11 mouse cellular contexts compared by ENCODE assay signal in the genomic region with DNA sequence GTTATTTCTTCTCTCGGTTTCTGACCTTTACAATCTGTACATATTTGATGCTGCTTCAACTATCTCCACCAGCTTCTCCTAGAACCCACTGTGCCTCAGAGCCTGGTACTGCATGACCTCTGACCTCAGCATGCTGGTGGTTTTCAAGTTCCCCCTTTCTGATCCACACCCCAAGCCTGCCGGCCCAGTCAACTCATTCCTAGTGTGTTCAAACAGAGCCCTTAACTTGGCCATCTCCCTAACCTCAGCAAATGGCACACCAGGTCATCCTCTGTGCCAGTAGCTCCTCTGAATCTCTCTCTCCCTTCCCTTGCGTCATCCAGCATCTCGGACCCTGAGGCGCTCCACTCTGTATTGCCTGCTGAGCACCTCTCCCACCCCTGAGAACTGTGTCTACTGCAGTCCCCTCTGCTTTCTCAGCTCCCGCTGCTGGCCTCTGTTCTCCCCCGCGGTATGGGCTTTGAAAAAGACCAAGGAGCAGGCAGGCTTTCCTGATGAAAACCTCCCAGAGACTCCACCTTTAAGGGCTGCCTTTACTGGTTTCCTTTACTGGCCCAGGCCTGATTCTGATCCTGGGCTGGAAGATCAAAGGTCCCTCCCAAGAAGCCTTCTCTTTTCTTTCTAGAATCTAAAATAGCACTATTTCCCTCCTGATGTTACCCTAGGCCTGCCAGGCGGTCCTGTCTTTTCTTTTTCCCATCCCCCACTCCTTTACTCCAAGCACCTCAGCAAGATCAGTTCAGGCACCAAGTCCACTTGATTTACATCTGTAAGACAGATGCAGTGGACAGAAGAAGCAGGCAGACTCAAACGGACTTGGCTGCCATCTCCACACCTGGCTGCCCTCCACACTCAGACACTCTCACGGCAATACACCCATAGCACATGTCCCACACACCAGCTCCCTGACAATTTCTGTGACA. TPM values are rescaled to one million over a fixed set of nuclear protein-coding genes. Genes with fewer than 3 reads are reported as not detected.
A peak's percentile ranks its signal among the peaks of the same experiment; 100 is the strongest.
DNase-seq lines count a peak whose midpoint lies in the region; ATAC-seq and TF ChIP-seq lines count a peak whose summit lies in the region.
"Had no signal": no experiment of that assay in that cellular context is flagged by ENCODE, and none has a peak within 500 bp of the region (broad histone marks: within the 10 kb centered on the region; RNA-seq: fewer than 3 reads in every experiment).

No protein-coding gene starts in this region.

- H3K36me3 ChIP-seq in kidney, adult 2 months (ENCODE audit: control insufficient read depth, insufficient read depth, low read length) = no peaks in the 10 kb centered on the region
- H3K36me3 ChIP-seq in embryonic facial prominence, embryonic 12.5 days = no peaks in the 10 kb centered on the region
- H3K36me3 ChIP-seq in limb, embryonic 10.5 days = no peaks in the 10 kb centered on the region
- H3K36me3 ChIP-seq in neural tube, embryonic 12.5 days = no peaks in the 10 kb centered on the region

- TF ChIP-seq POLR2A in kidney, adult 2 months (IDR thresholded peaks at IDR 0.05; ENCODE audit: low read depth, low read length) = no peak

- no peak overlapping the region for H3K4me2 ChIP-seq in embryonic facial prominence, embryonic 12.5 days (replicated peaks)
- H3K4me2 ChIP-seq in neural tube, embryonic 12.5 days (replicated peaks) = peak overlapping the region; percentile 27; the same call in 1 of the 2 replicates

- H3K9me3 ChIP-seq in embryonic facial prominence, embryonic 12.5 days = no peaks in the 10 kb centered on the region
- H3K9me3 ChIP-seq in limb, embryonic 10.5 days (replicated peaks) = no peaks in the 10 kb centered on the region
- no peaks in the 10 kb centered on the region for H3K9me3 ChIP-seq in neural tube, embryonic 12.5 days

- H3K4me1 ChIP-seq in kidney, adult 2 months (ENCODE audit: control insufficient read depth, insufficient read depth, low read length) = peaks cover 27% of the 10 kb centered on the region
- H3K4me1 ChIP-seq in embryonic facial prominence, embryonic 12.5 days = peaks cover 30% of the 10 kb centered on the region
- peaks cover 51% of the 10 kb centered on the region for H3K4me1 ChIP-seq in limb, embryonic 10.5 days
- H3K4me1 ChIP-seq in neural tube, embryonic 12.5 days = peaks cover 29% of the 10 kb centered on the region

- H3K27ac ChIP-seq in kidney, adult 2 months (ENCODE audit: insufficient read depth, low read depth, low read length) = no peak overlapping the region
- no peak overlapping the region for H3K27ac ChIP-seq in embryonic facial prominence, embryonic 12.5 days
- H3K27ac ChIP-seq in limb, embryonic 10.5 days = peak overlapping the region; percentile 2; the same call in 1 of the 2 replicates
- no peak overlapping the region for H3K27ac ChIP-seq in neural tube, embryonic 12.5 days

- TF ChIP-seq CTCF in kidney, adult 2 months (conservative IDR thresholded peaks at IDR 0.05; ENCODE audit: insufficient read depth, insufficient read length, low read depth, low read length) = no peak

- H3K27me3 ChIP-seq in kidney, adult 2 months (replicated peaks; ENCODE audit: control insufficient read depth, insufficient read depth, low read length) = no peaks in the 10 kb centered on the region
- H3K27me3 ChIP-seq in embryonic facial prominence, embryonic 12.5 days = no peaks in the 10 kb centered on the region
- no peaks in the 10 kb centered on the region for H3K27me3 ChIP-seq in limb, embryonic 10.5 days (ENCODE audit: low read depth, poor library complexity, severe bottlenecking)
- H3K27me3 ChIP-seq in neural tube, embryonic 12.5 days (replicated peaks) = no peaks in the 10 kb centered on the region

- no peak overlapping the region for H3K4me3 ChIP-seq in kidney, adult 2 months (ENCODE audit: insufficient read depth, low read depth, low read length)
- no peak overlapping the region for H3K4me3 ChIP-seq in embryonic facial prominence, embryonic 12.5 days
- peak overlapping the region; percentile 4; the same call in 1 of the 2 replicates for H3K4me3 ChIP-seq in limb, embryonic 10.5 days
- no peak overlapping the region for H3K4me3 ChIP-seq in neural tube, embryonic 12.5 days

- DNase-seq in kidney, adult 2 months = peak; percentile 54
- no peak for DNase-seq in kidney, postnatal 4 days
- no peak for DNase-seq in limb, embryonic 10.5 days (ENCODE audit: low spot score)
- DNase-seq in spleen, adult 12 weeks (ENCODE audit: low spot score) = no peak
- no peak for DNase-seq in left cerebral cortex, postnatal 14 days (ENCODE audit: low spot score in 2 of 2)
- no peak for DNase-seq in spleen, postnatal 4 days (ENCODE audit: low spot score in 2 of 2)
- DNase-seq: heart, postnatal 4 days; right cerebral cortex, postnatal 25 days; thymus, postnatal 36 days had no signal

- intact Hi-C loops in left cerebral cortex, postnatal 14 days (cut with DNase I) = no loop called here

- WGBS in kidney, adult 2 months = 57% methylated on average over 11 of the region's 11 CpGs
- WGBS in embryonic facial prominence, embryonic 12.5 days = 25% methylated on average over 11 of the region's 11 CpGs
- WGBS in limb, embryonic 10.5 days = 23% methylated on average over 11 of the region's 11 CpGs
- 21% methylated on average over 11 of the region's 11 CpGs for WGBS in neural tube, embryonic 12.5 days

- ATAC-seq in embryonic facial prominence, embryonic 12.5 days (ENCODE audit: insufficient number of reproducible peaks, insufficient read depth, low FRiP score, low TSS enrichment) = no peak
- no peak for ATAC-seq in neural tube, embryonic 12.5 days (ENCODE audit: low FRiP score, low read depth)

- 0 out of 2 replicates have a peak overlapping the region, but pooled peaks have one; percentile 3 for H3K9ac ChIP-seq in embryonic facial prominence, embryonic 12.5 days
- no peak overlapping the region for H3K9ac ChIP-seq in neural tube, embryonic 12.5 days

RNA-seq across cellular contexts. Expression of a gene that starts 3.8 kb away (rescaled TPM):
- polyA plus RNA-seq in kidney, adult 2 months (2012; rRNA removed) = 11.3 and 12.4 TPM in 2 replicates
- polyA plus RNA-seq in embryonic facial prominence, embryonic 12.5 days (2016; fragmentation: Nextera tagmentation; extraction: Ambion mirVana) = 8.8 and 9.3 TPM in 2 replicates
- polyA plus RNA-seq in limb, embryonic 10.5 days (2016; fragmentation: Nextera tagmentation; extraction: Ambion mirVana) = 8.8 and 10.1 TPM in 2 replicates
- polyA plus RNA-seq in neural tube, embryonic 12.5 days (2016; fragmentation: Nextera tagmentation; extraction: Ambion mirVana) = 6.9 and 7.0 TPM in 2 replicates
- total RNA-seq in left cerebral cortex, postnatal 14 days (2021) = 10 to 100 TPM; 36.2 to 38.4 TPM
